Mouse (Mus musculus) embryonic facial prominence, embryonic 10.5 days (tissue): ENCODE data around the gene Irx5. TPM values are rescaled to one million over a fixed set of nuclear protein-coding genes. Genes with fewer than 3 reads are reported as not detected.

Source experiments
- DNase-seq: peaks from one replicate; pipeline ENCODE4 v3.0.0-alpha.2; 2017; ENCODE audit warnings: low spot score
- H3K27ac ChIP-seq: fragments of 300-500 bp; sonication (generic); replicated peaks from 2 replicates; pipeline ENCODE4 v1.5.1; 2016; ENCODE audit warnings: mild to moderate bottlenecking
- H3K27me3 ChIP-seq: fragments of 300-500 bp; sonication (generic); replicated peaks from 2 replicates; pipeline ENCODE4 v1.6.1; 2016; ENCODE audit warnings: low read depth, mild to moderate bottlenecking; ENCODE audit not compliant: poor library complexity, severe bottlenecking
- H3K36me3 ChIP-seq: fragments of 300-500 bp; sonication (generic); replicated peaks from 2 replicates; pipeline ENCODE4 v1.6.1; 2016; ENCODE audit warnings: mild to moderate bottlenecking, moderate library complexity
- H3K4me1 ChIP-seq: fragments of 300-500 bp; sonication (generic); 2 replicates; pipeline ENCODE4 v1.6.1; 2016
- H3K4me3 ChIP-seq: fragments of 300-500 bp; sonication (generic); 2 replicates; pipeline ENCODE4 v1.5.1; 2016; ENCODE audit warnings: mild to moderate bottlenecking, moderate library complexity
- H3K9me3 ChIP-seq: fragments of 300-500 bp; sonication (generic); 2 replicates; pipeline ENCODE4 v1.6.1; 2016; ENCODE audit warnings: mild to moderate bottlenecking
- WGBS: fragments of 180-500 bp; shearing (Covaris S2); methylation state at CpG from one replicate; pipeline ENCODE4 v1.1.7; 2016; 5-methylcytosine and 5-hydroxymethylcytosine counted together
- polyA plus RNA-seq: library from polyadenylated mRNA; unstranded; fragments of >200 nt; fragmentation: Nextera tagmentation; extraction: Ambion mirVana; gene quantifications from 2 replicates; pipeline ENCODE4 v1.2.1, GENCODE M21; 2016

Irx5 gene
- polyA plus RNA-seq, 1 experiment from 2014 or later = 9.5 TPM

- H3K27me3 ChIP-seq = peaks cover 21% of the 10 kb centered on the region
- WGBS = 78% methylated on average over 6 of the region's 6 CpGs
- no peak overlapping the region for H3K27ac ChIP-seq
- H3K36me3 ChIP-seq = no peaks in the 10 kb centered on the region
- DNase-seq = no peak
- H3K9me3 ChIP-seq = no peaks in the 10 kb centered on the region
- peaks cover 9% of the 10 kb centered on the region for H3K4me1 ChIP-seq
- no peak overlapping the region for H3K4me3 ChIP-seq
Observed at GRCm38 (mm10) chr8:92413583-92413982, 56.2 kb downstream of the Irx5 start.

- 80% methylated on average over 7 of the region's 7 CpGs for WGBS
Observed at GRCm38 (mm10) chr8:92420666-92421065, 63.2 kb downstream of the Irx5 start.

More at GRCm38 (mm10) chr8:92420666-92421065, 63.2 kb downstream of the Irx5 start:
- H3K4me1 ChIP-seq = no peaks in the 10 kb centered on the region
- no peaks in the 10 kb centered on the region for H3K9me3 ChIP-seq
- H3K27ac ChIP-seq = no peak overlapping the region
- H3K36me3 ChIP-seq = no peaks in the 10 kb centered on the region
- H3K4me3 ChIP-seq = no peak overlapping the region
- no peak for DNase-seq
- no peaks in the 10 kb centered on the region; the same call in 1 of the 2 replicates for H3K27me3 ChIP-seq
